Mouse (Mus musculus) intestine, postnatal 0 days (tissue): ENCODE results near the gene Mlf2. TPM values are rescaled to one million over a fixed set of nuclear protein-coding genes. Genes with fewer than 3 reads are reported as not detected.

Experiments used
- ATAC-seq: fragments of 200-750 bp; cut with Nextera tagmentation; 2 replicates; pipeline ENCODE4 v1.8.0; 2017; ENCODE audit warnings: mild to moderate bottlenecking, moderate TSS enrichment, moderate library complexity
- H3K27ac ChIP-seq: fragments of 300-500 bp; sonication (generic); 2 replicates; pipeline ENCODE4 v1.5.1; 2014; ENCODE audit warnings: mild to moderate bottlenecking, low read depth, low read length, moderate library complexity
- H3K27me3 ChIP-seq: fragments of 300-500 bp; sonication (generic); replicated peaks from 2 replicates; pipeline ENCODE4 v1.6.1; 2014; ENCODE audit warnings: low read length, mixed read lengths; ENCODE audit not compliant: control insufficient read depth, insufficient read depth
- H3K36me3 ChIP-seq: fragments of 300-500 bp; sonication (generic); 2 replicates; pipeline ENCODE4 v1.6.1; 2014; ENCODE audit warnings: mild to moderate bottlenecking, moderate library complexity; ENCODE audit not compliant: control insufficient read depth, insufficient read depth
- H3K4me1 ChIP-seq: fragments of 300-500 bp; sonication (generic); replicated peaks from 2 replicates; pipeline ENCODE4 v1.6.1; 2014; ENCODE audit warnings: antibody characterized with exemption, low read length, mixed read lengths; ENCODE audit not compliant: control insufficient read depth, insufficient read depth
- H3K4me2 ChIP-seq: fragments of 300-500 bp; sonication (generic); replicated peaks from 2 replicates; pipeline ENCODE4 v1.6.1; 2014; ENCODE audit warnings: low read depth, mild to moderate bottlenecking, moderate library complexity
- H3K4me3 ChIP-seq: fragments of 300-500 bp; sonication (generic); 2 replicates; pipeline ENCODE4 v1.5.1; 2014; ENCODE audit warnings: low read depth, low read length
- H3K9ac ChIP-seq: fragments of 300-500 bp; sonication (generic); 2 replicates; pipeline ENCODE4 v1.6.1; 2014; ENCODE audit warnings: mild to moderate bottlenecking, low read depth, low read length
- H3K9me3 ChIP-seq: fragments of 300-500 bp; sonication (generic); 2 replicates; pipeline ENCODE4 v1.6.1; 2016; ENCODE audit warnings: mixed run types; ENCODE audit not compliant: control insufficient read depth
- CTCF ChIP-seq: sonication (generic); IDR thresholded peaks from 2 replicates; pipeline ENCODE4 v1.5.1; 2016; ENCODE audit warnings: low read depth, mild to moderate bottlenecking, control low read depth, antibody characterized with exemption, moderate library complexity
- WGBS: fragments of 180-500 bp; shearing (Covaris S2); extraction: QIAGEN DNeasy Blood & Tissue Kit; methylation state at CpG from one replicate; pipeline ENCODE4 v1.1.7; 2014; 5-methylcytosine and 5-hydroxymethylcytosine counted together
- polyA plus RNA-seq: library from polyadenylated mRNA; unstranded; fragments of >200 nt; fragmentation: Nextera tagmentation; extraction: Ambion mirVana; gene quantifications from 2 replicates; pipeline ENCODE4 v1.2.1, GENCODE M21; 2015

Mlf2 gene
- polyA plus RNA-seq, 1 experiment from 2014 or later, result 269 TPM

DNA sequence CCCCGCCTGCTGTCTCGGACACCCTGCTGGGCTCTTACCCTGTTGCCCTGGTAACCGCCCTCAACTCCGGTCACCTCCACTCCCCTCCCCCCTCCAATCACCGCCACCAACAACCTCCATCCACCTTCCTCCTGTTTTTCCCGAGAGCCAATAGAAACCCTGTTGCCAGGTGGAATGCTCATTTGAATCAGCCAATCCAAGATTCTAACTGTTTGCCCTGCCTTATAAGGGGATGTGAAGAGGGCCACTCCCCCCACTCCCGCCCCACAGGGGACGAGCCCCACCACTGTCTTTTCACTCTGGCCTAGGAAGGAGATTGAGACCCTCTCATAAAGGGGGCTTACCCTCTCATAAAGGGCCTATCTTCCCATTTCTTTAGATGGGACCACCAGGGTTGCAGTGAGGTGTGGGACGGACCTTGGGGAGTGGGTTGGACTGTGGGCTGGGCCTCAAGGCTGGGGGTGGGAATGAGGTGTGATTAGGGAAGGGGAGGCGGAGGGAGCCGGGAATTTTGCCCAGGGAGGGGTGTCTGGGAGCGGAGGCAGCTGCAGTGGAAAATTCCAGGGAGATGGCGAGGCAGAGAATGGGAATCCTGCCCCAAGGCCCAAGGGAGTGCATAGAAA lies 11.4 kb upstream of the Mlf2 start, which contains the start of gene Ptms:
Gene Ptms (minus strand): TSS at position 409 of the 623 bp plus-strand sequence.
- Histone ChIP-seq H3K4me2 (peak within 1 kb of the TSS; percentile 86), H3K36me3 (0 out of 2 replicates have a peak, but pooled peaks cover under 1% of the 10 kb centered on the region), H3K4me1 (peaks cover 10% of the 10 kb centered on the region), H3K4me3 (peak within 1 kb of the TSS; percentile 25), H3K27me3 (no peaks in the 10 kb centered on the region), H3K27ac (peak within 1 kb of the TSS; percentile 74), H3K9ac (no peak within 1 kb of the TSS), H3K9me3 (no peaks in the 10 kb centered on the region)
- peak; percentile 48 for ATAC-seq
- TF ChIP-seq CTCF, result no peak
- WGBS, result 3% methylated on average over 13 of the region's 13 CpGs

DNA sequence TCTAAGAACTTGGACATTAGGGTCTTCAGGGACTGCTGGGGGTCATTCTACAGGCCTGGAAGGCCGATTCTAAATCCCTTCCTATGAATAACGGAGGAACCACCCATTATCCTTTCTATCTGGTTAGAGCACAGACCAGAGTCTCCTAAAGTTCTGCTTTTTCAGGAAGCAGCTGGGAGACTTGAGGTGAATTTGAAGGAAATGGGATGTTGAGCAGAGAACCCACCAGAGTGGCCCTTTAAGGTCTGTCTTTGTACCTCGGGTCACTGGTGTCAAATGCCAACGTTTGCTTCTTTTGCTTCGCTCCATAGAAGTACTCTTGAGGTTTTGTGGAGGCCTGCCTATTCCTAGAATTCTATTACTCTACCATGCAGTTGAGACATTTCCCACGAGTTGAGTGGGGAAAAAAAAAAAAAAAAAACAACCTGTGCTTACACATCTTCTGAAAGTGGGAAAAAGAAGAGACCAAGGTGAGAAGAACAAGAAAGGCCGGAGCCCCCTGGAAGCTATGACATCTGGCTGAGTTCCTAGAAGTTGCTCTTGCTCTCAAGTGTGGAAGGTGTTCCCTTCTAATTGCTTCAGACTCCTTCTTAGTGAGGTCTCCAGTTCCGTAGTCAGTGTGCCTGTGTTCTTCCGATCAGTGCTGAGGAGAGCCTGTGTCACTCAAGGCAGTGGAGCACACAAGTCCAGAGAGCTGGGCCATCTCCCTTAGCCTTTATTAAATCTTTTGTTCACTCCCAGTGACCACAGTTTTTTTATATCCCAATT lies 10.7 kb upstream of the Mlf2 start:
- TF ChIP-seq CTCF, result no peak
- Histone ChIP-seq H3K9me3 (no peaks in the 10 kb centered on the region), H3K27ac (peak overlapping the region; percentile 74), H3K4me2 (peak overlapping the region; percentile 86), H3K27me3 (no peaks in the 10 kb centered on the region), H3K4me3 (no peak overlapping the region; the same call in 1 of the 2 replicates), H3K36me3 (no peaks in the 10 kb centered on the region), H3K4me1 (peaks cover 10% of the 10 kb centered on the region), H3K9ac (no peak overlapping the region)
- no peak for ATAC-seq
- 44% methylated on average over 9 of the region's 9 CpGs for WGBS

DNA sequence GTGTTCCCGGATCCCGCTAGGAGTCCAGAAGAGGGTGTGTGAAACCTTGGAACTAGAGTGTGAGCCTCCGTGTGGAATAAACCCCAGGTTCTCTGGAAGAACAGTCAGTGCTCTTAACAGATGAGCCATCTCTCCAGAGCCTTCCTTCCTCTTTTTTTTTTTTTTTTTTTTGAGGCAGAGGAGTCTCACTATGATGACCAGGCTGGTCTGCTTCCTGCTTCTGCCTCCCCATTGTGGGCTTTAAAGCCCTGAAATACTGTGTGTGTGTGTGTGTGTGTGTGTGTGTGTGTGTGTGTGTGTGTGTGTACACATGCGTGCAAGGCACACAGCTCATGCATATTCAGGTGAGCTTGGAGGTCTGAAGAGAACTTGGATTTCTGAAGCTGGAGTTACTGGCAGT lies 9.6 kb upstream of the Mlf2 start:
- no peaks in the 10 kb centered on the region for H3K9me3 ChIP-seq
- no peak for TF ChIP-seq CTCF
- H3K27me3 ChIP-seq, result no peaks in the 10 kb centered on the region
- peaks cover 8% of the 10 kb centered on the region; the same call in 1 of the 2 replicates for H3K4me1 ChIP-seq
- no peaks in the 10 kb centered on the region for H3K36me3 ChIP-seq
- no peak overlapping the region for H3K4me2 ChIP-seq
- ATAC-seq, result no peak
- 69% methylated on average over 4 of the region's 4 CpGs for WGBS
- no peak overlapping the region for H3K4me3 ChIP-seq
- H3K9ac ChIP-seq, result no peak overlapping the region
- H3K27ac ChIP-seq, result 0 out of 2 replicates have a peak overlapping the region, but pooled peaks have one; percentile 46

DNA sequence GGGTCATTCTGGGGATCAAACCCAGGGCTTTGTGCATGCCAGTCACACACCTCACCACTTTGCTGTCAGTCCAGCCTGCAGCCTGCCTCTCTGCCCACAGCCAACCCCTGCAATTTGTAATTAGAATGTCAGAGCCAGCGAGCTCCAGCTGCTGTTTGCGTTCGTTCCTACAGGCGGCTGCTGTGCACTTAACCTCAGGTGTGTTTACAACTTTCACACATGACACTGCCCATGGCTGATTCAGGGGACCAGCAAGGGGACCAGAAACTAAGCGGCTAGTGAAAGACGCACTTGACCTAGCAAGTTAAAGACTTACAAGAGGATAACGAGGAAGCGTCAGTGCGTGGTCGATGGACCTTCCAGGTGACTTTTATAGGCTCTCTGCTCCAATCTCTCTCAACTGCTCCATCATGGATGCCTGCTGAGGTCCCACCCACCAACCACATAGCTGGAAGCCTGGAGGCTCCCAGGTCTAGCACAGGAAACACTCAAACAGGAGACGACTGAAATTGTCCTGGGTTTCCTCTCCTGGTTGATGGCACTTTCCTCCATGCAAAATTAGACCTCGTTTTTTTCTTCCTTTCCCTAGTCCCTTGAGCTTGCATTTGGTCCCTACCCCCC lies 5.9 kb upstream of the Mlf2 start:
- Histone ChIP-seq H3K4me3 (no peak overlapping the region), H3K27ac (peak overlapping the region; percentile 68)
- 12% methylated on average over 12 of the region's 12 CpGs for WGBS

DNA sequence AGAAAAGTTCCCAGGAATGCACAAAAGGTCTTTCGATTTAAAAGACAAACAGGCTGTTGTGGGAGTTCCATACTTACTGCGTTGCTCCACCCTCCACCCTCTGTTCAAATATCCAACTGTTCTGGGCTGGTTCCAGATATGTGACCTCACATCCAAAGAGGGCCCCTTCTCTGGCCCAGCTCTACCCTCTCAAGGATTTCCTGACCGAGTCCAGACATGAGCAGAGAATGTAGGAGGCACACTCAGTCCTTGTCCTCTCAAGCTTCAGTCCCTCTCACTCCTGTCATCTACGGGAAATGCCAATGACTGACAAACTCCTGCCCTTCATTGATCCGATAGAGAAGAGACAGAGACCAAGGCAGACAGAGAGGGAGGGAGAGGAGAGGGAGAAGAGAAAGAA lies 5.2 kb upstream of the Mlf2 start:
- Histone ChIP-seq H3K4me2 (peak overlapping the region; percentile 53), H3K9me3 (no peaks in the 10 kb centered on the region), H3K36me3 (no peaks in the 10 kb centered on the region), H3K4me3 (no peak overlapping the region), H3K9ac (0 out of 2 replicates have a peak overlapping the region, but pooled peaks have one; percentile 37), H3K4me1 (peaks cover 8% of the 10 kb centered on the region; the same call in 1 of the 2 replicates), H3K27ac (peak overlapping the region; percentile 74), H3K27me3 (no peaks in the 10 kb centered on the region)
- TF ChIP-seq CTCF, result no peak
- WGBS, result 14% methylated on average over 5 of the region's 5 CpGs
- 0 out of 2 replicates have a peak, but pooled peaks have one; percentile 11 for ATAC-seq

More for the DNA sequence above, 5.9 kb upstream of the Mlf2 start:
- peak; percentile 56 for TF ChIP-seq CTCF
- Histone ChIP-seq H3K9ac (0 out of 2 replicates have a peak overlapping the region, but pooled peaks have one; percentile 37), H3K4me2 (peak overlapping the region; percentile 53), H3K9me3 (no peaks in the 10 kb centered on the region), H3K4me1 (peaks cover 8% of the 10 kb centered on the region; the same call in 1 of the 2 replicates), H3K36me3 (no peaks in the 10 kb centered on the region), H3K27me3 (no peaks in the 10 kb centered on the region)
- peak; percentile 44 for ATAC-seq

DNA sequence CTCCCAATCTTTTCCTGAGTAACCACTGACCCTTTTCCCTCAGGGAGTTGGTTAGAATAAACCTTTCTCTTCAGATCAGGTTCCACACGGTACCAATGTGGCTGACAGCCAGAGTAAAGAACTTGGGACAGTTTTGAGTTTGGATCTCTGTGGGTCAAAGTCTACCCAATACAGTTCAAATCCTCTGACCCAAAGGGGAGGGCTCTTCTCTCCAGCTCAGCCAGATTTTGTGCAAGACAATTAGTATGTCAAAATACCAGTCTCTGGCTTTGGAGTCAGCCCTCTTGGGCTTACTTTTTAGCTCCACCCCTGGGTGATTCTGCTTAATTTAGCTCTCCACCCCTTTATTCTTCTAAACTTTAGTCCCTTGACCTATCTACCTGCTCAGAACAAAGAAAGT lies 955 bp upstream of the Mlf2 start:
- peak overlapping the region; percentile 95; the same call in 1 of the 2 replicates for H3K27ac ChIP-seq
- no peaks in the 10 kb centered on the region for H3K27me3 ChIP-seq
- no peaks in the 10 kb centered on the region for H3K9me3 ChIP-seq
- H3K4me2 ChIP-seq, result peak overlapping the region; percentile 82; the same call in 1 of the 2 replicates
- H3K36me3 ChIP-seq, result peaks cover 21% of the 10 kb centered on the region
- no peak for TF ChIP-seq CTCF
- H3K4me3 ChIP-seq, result peak overlapping the region; percentile 85
- H3K9ac ChIP-seq, result no peak overlapping the region
- H3K4me1 ChIP-seq, result peaks cover 11% of the 10 kb centered on the region; the same call in 1 of the 2 replicates
- 32% methylated on average over 1 of the region's 1 CpGs for WGBS
- no peak for ATAC-seq
